Mouse (Mus musculus): ENCODE results near the gene Fam171a2.

Fam171a2 gene

DNA sequence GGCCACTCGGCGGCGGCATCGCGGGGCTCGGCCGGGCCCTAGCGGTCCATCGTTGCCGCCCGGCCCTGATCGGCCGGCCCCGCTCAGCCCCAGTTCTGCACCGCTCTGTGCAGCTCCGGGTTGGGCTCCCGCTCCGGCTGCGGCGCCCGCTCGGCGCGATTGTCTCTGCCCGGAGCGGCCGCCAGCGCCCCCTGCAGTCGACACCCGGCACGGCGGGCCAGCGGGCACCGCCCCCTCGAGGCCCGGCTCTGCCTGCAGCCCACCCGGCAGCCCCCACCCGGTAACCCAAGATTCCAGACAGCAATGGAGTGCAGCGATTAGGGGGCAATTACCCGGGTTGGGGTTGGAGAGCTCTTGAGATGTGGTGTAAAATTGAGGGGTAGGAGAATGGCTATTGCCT, at the start of gene Fam171a2:
TSS of gene Fam171a2 (minus strand) at position 186 of the 400 bp plus-strand sequence.
- DNase-seq = peak; percentile 75

DNA sequence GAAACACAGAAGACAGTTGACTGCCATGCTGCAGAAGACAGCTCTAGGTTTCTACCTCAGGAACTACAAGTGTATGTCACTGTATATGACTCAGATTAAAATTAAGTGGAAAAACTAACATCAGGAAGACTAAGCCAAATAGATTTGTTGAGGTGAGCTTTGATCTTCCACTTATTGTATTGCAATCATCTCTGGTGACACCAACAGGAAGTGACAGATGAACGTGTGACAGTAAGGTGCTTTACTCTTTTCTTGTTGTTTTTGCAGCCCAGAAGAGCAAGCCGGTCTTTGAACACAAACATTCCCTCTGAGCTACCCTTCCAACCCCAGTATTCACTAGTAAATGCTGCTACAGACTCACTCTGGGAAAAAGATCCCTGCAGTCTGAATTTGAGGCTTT, 49.2 kb upstream of the Fam171a2 start:
- DNase-seq = no peak

- no peak for DNase-seq
Observed at GRCm38 (mm10) chr11:102496206-102496605, 48.7 kb upstream of the Fam171a2 start.

GRCm38 (mm10) chr11:102495742-102496141, 48.3 kb upstream of the Fam171a2 start:
- no peak for DNase-seq

DNA sequence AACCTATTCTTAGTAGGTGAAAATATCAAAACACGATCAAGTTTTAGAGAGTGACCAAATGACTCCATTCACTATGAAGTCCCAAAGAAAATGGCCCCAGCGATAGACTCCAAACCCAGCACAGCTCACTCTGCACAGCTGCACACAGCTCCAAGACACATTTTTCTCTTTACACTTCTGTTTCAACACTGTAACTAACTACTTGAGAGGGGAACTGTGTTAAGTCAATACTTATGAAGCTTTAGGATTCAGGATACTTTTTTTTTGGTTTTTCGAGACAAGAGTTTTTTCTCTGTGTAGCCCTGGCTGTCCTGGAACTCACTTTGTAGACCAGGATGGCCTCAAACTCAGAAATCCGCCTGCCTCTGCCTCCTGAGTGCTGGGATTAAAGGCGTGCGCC, 47.6 kb upstream of the Fam171a2 start:
- no peak for DNase-seq

GRCm38 (mm10) chr11:102494063-102494650, 46.7 kb upstream of the Fam171a2 start:
- no peak for DNase-seq

GRCm38 (mm10) chr11:102493241-102493640, 45.8 kb upstream of the Fam171a2 start:
- no peak for DNase-seq

GRCm38 (mm10) chr11:102487901-102488300, 40.4 kb upstream of the Fam171a2 start:
- no peak for DNase-seq

DNA sequence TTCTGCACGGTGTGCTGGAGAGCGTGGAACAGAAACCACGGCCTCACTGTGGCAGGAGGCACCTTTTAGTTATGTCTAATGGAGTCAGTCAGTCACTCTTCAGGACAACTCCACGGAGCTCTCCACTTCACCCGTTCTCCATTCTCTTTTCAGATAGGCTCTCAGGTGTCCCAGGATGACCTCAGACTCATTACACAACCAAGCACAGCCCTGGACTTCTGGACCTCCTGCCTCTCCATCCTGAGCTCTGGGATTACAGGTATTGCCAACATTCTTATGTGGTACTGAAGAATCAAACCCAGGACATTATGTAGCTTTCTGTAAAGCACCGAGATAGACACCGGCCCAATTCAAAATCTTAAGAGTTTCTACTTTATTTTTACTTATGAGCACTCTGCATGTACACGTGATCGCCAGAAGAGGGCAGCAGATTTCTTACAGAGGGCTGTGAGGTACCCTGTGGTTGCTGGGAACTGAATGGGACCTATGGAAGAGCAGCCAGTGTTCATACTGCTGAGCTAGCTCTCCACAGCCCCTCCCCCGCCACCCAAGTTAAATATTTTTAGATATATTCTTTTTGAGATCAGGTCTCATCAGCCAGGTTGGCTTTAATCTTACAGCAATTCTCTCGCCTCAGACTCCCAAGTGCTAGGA, 39.4 kb upstream of the Fam171a2 start:
- DNase-seq = peak; percentile 48

GRCm38 (mm10) chr11:102481779-102482178, 34.3 kb upstream of the Fam171a2 start:
- DNase-seq = no peak

- no peak for DNase-seq
Observed at GRCm38 (mm10) chr11:102480897-102481296, 33.4 kb upstream of the Fam171a2 start.

- DNase-seq = no peak
Observed at GRCm38 (mm10) chr11:102480111-102480510, 32.6 kb upstream of the Fam171a2 start.

DNA sequence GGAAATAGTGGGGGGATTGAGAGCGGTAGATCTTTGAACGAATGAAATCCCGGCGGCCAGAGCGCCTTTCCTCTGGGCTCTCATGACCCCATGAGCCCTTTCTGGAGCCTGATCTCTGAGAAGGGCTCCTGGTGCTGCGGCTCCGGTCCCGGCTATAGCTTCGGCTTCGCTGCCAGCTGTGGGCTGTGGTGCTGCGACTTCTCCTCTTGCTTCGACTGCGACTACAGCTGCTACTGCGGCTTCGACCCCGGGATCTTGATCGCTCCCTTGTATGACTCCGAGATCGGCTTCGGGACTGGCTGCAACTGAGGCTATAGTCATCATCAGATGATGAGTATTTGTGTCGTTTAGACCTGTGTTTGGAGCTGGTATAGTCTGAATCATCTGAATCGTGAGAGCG, 32.1 kb upstream of the Fam171a2 start:
- DNase-seq = no peak

DNA sequence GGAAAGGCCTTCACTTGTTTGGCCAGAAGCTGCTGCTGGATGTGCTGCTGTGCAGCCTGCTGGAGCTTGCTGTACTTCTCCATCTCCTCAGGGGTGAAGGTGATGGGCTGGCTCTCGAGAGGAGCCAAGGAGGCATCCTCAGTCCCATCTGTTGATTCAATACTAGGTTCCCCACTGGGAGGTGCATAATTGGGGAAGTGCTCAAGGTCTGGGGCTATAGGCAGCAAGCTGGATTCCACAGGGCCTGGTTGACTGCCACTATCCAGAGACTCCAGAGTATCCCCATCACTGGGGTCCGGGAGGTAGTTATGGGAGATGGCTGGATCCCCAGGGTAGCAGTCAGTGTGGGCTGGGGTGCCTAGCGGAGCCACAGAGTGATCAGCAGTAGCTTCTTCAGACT, 31.2 kb upstream of the Fam171a2 start:
- DNase-seq = no peak

DNA sequence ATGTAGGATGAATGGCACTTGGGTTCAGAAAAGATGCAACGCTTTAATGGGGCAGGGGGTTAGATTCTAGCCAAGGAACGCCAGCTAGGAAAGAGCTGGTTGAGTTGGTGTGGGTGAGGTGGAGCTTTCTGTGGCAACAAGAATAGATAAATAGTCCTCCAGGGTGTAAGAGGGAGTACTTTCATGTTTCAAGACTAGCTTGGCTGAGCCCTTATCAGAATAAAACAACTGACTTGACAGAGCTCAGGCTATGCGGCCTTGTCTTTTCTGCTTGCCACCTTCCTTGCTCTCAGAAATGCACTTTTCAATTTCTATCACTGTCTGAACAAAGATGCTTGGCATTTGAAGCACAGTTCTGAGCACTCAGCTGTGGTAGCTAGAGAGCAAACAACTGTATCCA, 27.5 kb upstream of the Fam171a2 start:
- no peak for DNase-seq

DNA sequence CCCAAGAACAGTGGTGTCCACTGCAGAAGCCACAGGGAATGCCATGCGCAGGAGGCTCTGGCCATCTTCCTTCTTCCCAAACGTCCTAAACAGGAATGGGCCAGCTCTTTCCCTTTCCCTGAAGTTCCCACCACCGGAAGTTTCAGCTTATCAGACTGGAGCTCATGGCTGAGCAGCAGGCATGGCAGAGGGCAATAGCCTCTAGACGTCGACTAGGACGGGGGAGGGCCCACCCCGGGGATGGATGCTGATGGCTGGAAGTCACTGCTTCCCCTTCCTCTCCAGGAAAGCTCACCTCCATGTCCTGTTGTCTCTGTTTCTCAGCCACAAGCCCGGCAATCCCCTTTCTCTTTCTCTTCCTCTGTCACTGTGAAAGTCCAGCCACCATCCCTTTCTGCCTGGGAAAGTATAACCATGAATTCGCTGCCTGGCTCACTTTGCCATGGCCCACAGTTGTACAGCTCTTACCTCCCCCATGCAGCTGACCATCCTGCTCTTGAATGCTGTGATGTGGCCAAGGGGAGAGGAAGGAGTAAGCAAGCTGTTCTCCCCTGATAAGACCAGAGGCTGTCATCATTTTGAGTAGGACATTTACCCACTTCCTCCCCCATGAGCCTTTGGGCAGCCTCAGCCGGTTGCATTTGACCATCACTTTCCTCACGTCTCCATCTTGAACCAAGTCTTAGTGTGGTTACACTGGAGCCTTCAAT, 22.3 kb upstream of the Fam171a2 start, which contains the start of gene Itga2b:
TSS of gene Itga2b (minus strand) at position 475 of the 710 bp plus-strand sequence.
- peak; percentile 66 for DNase-seq

GRCm38 (mm10) chr11:102467041-102467631, 19.7 kb upstream of the Fam171a2 start:
- DNase-seq = peak; percentile 98

GRCm38 (mm10) chr11:102465713-102466436, 18.4 kb upstream of the Fam171a2 start:
- DNase-seq = no peak

GRCm38 (mm10) chr11:102464901-102465300, 17.4 kb upstream of the Fam171a2 start:
- no peak for DNase-seq

- no peak for DNase-seq
Observed at GRCm38 (mm10) chr11:102461764-102462163, 14.3 kb upstream of the Fam171a2 start.

GRCm38 (mm10) chr11:102460541-102460940, 13.1 kb upstream of the Fam171a2 start:
- peak; percentile 57 for DNase-seq

DNA sequence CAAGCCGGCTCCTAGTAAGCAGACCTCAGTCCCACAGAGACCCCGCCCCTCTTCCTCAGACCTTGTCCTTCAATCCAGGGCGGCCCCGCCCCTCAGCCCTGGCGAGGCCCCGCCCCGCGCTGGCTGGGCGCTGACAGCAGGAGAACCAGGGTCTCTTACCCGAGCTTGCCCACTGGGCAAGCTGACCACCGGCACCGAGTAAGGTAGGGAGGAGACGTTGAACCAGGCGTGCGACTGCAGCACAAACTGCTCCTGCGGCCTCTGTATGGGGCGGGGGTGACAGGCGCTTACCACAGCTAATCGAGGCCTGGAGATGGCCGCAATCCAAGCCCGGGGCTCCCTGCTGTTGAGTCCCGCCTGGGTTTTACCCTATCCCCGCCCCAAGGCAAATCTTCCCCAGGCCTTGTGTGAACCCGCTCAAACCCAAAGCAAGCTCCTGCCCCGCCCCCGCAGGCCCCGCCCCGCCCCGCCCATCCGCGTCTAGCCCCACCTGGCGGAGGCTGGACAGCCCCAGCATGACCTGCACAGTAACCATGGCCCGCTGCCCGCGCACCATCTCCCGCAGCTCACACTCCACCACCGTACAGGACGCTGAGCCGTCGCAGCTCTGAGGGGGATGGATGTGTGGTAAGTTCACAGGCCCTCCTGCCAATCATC, 8.4 kb upstream of the Fam171a2 start:
- peak; percentile 87 for DNase-seq
